Mouse (Mus musculus): ENCODE data around the gene Lgals12.

Lgals12 gene

DNA sequence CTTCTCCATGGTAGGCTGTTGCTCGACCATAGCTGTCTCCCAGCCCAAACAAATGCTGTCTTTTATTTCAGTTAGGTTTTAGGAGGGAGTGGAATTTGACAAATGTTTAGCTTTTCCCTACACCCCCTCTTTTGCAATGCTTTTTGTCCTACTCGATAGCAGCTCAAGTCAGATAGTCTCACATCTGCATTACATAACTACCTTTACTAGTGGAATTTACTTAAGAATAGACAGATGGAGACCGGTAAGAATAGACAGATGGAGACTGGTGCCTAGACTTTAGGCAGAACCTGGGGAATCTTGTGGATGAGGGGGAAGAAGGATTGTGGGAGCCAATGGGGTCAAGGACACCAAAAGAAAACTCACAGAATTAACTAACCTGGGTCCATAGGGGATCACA lies 23.4 kb downstream of the Lgals12 start:
- no peak for DNase-seq (ENCODE audit: extremely low spot score, low read depth, low spot score)

DNA sequence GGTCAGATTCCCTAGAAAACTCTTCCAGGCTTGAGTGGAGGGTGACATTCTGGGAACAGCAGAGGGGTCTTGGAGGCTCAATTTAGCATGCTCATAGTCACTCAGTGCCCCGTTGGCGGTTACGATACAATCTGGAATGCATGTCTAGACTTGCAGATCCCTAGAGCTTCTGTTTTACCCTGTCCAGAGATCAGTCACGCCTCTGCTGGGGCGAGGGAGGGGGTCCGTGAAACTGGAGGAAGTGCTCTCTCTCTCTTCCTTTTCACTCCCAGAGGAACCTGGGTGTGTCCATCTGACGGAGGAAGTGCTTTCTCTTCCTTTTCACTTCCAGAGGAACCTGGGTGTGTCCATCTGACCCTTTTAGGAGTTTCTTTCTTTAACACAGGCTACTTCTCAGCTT lies 23.9 kb downstream of the Lgals12 start:
- DNase-seq (ENCODE audit: extremely low spot score, low read depth, low spot score), result no peak

DNA sequence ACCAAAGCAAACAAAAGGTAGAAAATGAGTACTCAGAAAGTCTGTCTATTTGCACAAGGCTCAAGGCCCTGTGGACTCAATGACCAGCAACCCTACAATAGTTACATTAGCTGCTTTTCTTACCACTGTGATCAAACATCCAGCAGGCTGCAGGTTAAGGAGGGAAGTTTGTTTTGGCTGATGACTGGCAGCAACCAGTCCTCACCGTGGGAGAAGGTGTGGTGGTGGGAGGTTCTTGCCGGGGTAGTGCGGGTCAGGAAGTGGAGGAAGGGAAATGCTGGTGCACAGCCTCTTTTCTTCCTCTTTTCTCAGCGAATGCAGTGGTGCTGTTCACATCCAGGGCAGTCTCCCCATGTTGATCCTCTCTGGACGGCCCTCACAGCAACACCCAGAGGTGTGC lies 26.0 kb downstream of the Lgals12 start:
- DNase-seq (ENCODE audit: extremely low spot score, low read depth, low spot score), result no peak

DNA sequence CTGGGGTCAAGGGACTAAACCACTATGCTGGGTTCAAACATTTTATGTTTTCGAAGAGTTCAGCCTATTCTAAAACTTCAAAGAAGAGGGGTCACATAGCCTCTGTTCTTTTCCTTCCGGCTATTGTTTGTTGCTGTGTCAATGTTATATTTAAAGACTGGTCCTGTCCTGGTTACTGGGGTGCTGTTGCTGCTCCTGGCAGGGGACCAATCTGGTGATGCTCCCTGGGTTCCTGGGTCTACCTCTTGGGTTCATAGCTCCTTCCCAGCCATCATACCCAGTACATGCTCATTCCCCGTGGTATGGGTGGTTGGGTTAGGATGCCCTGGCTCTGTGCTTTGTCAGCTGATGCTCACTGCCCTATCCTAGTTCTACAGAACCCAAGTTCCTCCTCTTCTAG lies 29.3 kb downstream of the Lgals12 start:
- no peak for DNase-seq (ENCODE audit: extremely low spot score, low read depth, low spot score)

DNA sequence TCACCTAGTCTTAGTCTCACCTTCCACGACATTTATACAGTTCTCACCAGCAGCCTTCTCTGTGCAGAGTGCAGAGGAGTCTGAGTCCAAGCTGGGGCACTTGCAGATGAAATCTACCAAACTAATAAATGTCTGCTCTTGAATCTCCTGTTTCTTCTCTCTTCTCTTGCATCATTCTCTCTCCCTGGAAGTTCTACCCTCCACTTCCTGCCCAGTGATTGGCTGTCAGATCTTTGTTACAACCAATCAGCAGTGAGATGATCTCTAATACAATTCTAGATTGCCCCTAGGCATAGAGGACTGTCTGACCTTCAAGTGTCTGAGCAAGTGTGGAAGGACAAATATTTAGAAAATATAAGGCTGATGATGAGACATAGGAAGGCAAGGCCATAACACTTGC lies 30.8 kb downstream of the Lgals12 start:
- DNase-seq (ENCODE audit: extremely low spot score, low read depth, low spot score), result no peak

DNA sequence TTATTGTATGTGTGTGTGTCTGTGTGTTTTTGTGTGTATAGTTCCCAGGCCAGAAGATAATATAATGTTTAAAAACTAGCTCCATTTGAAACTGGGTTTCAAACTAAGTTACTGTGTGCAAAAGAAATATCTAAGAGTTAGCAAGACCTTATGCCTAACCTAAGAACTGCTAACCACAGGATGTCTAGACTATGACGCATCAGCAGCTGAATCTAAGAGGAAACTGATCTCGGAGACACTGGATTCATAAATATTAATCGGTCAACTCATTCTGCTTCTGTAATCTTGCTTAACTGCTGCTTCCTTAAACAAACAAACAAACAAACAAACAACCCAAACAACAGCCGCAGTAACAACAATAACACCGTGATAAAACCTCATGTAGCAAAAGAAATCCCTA lies 37.3 kb downstream of the Lgals12 start:
- no peak for DNase-seq (ENCODE audit: extremely low spot score, low read depth, low spot score)

DNA sequence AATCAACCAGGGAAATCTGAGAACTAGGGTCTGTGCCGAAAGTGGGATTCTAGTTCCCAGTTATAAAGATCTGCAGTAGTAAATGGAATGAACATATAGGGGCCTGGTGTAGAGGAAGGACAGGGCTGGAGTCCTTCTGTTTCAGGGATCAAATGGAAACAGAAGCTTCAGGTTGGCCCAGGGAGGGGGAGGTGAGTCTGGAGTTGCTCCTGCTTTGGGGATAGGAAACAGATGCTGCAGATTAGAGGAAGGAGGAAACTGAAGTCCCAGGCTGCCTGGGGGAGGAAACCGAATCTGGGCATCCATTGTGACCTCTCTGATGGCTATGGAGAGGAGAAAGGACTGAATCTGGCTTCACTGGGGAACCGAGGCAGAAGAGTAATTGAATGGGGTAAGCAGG lies 38.6 kb downstream of the Lgals12 start:
- no peak for DNase-seq (ENCODE audit: extremely low spot score, low read depth, low spot score)

DNA sequence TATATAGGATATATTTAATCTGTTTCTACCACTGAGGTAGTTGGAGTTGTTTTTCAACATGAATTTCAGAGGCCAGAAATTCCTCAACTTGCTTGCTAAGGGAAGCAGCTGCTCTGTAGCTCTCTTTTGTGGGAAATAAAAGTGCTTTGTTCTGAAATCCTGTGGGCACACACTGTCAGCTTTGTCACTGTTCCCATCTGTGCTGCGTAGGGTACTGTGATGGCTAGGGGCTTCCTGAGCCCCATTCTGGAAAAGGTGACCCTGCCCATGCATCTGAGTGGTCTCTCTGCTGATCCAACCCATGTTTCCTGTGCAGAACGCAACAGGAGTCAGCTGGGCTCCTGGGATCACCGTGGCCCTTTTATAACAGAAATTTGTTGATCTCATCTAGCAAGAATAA lies 40.2 kb downstream of the Lgals12 start:
- no peak for DNase-seq (ENCODE audit: extremely low spot score, low read depth, low spot score)

DNA sequence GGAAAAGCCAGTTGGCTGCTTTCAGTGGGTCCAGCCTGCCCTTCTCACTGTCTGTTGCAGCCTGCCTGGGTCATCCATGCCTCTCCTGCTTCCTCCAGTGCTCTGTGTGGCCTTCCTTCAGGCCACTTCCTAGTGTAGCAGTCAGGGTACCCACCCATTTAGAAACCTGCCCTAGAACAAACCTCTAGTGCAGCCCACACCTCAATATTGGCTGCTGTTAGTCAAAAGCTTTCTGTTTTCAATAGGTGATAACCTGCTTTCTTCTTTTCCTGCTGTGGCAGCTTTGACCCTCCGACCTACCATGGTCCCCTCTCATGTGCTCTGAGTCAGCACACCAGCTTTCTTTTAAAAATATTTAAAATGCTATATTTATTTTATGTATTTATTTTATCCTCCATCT lies 42.5 kb downstream of the Lgals12 start:
- DNase-seq (ENCODE audit: extremely low spot score, low read depth, low spot score), result no peak

DNA sequence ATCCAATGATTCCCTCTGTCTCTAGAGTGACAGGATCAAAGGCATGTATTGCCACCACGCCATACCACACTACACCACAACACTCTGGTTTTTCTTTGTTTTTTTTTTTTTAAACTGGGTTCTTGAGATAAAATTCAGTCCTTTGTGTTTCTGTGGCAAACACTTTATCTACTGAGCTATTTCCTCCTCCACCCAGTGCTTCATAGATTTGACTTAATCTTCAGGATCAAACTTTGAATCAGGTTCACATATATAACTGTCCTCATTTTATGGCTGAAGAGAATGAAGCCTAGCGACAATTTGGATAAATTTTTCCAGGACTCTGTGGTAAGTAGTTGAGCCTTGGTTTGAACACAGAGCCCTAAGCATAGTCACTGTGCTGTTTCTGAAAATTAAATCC lies 43.3 kb downstream of the Lgals12 start:
- DNase-seq (ENCODE audit: extremely low spot score, low read depth, low spot score), result no peak

DNA sequence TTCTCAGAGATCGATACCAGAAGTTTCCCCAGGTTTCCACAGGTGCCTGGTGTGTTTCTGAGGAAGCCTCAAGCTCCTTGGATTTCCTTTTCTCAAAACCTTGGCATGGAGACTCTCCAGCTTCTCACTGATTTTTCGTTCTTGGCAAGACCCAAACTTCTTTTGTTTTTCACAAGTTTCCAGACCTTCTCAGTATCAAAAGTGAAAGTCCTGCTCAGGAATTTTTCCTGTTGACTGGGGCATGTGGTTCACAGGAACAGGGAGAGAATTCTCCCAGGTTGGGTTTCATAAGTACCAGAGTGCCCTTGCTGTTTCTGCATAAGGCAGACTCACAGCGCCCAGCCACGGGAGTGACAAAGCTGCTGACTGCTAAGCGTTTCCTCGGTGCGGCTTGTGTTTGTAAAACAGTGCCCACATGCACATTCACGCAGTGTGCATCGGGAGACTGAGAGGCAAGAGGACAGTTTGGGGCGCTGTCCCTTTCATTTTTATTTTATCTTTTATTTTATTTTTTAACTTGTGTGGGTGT lies 44.3 kb downstream of the Lgals12 start:
- DNase-seq (ENCODE audit: extremely low spot score, low read depth, low spot score), result no peak

DNA sequence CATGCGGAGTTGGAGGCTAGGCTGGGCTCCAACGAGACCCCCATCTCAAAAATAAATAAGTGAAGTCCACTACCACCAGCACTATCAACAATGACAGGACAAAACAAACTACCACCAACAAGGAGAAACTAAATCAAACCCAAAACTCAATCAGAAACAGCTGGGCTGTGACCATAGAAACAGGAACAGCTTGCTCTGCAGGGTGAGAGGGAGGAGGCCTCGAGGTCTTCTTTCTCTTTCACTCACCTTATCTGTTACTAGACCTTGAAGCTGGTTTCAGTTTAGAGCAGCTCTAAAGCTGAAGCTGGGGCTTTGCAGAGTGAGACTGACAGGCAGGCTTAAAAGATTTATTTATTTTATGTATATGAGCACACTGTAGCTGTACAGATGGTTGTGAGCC lies 45.5 kb downstream of the Lgals12 start:
- DNase-seq (ENCODE audit: extremely low spot score, low read depth, low spot score), result no peak

DNA sequence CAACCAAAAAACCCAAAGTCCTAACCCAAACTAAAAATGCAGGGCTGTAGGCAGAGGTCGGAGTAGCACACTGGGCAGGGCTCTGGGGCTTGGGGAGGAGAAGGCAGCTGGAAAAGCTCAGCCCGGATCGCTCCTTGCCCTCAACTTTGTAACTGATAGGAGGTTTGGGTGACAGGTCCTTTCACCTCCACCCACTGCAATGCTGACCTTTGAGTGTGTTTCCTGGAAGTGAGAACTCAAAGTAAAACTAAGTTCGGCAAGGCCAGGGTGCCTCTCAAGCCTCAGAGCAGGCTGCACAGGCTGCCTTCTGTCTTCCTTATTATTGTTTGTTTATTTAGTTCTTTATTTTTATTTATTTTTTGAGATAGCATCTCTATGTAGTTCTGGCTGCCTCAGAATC lies 47.0 kb downstream of the Lgals12 start:
- DNase-seq (ENCODE audit: extremely low spot score, low read depth, low spot score), result no peak

DNA sequence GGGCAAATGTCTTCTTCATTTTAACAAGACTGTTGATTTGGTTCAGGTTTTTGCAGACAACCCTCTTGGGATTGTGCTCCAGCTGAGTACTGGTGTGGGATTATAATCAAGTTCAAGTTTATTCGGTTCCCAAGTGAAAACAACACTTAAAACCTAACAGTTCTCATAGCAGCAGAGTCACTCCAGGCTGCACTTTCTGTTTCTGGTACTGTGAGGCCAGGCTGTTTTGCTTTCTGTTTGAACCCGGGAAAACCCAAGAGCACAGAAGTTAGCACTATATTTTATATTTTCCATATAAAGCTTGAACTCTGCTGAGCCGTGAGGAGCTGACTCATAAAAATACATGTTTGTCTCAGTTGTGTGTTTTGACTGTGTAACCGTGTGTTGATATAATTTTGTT lies 48.3 kb downstream of the Lgals12 start:
- DNase-seq (ENCODE audit: extremely low spot score, low read depth, low spot score), result no peak

DNA sequence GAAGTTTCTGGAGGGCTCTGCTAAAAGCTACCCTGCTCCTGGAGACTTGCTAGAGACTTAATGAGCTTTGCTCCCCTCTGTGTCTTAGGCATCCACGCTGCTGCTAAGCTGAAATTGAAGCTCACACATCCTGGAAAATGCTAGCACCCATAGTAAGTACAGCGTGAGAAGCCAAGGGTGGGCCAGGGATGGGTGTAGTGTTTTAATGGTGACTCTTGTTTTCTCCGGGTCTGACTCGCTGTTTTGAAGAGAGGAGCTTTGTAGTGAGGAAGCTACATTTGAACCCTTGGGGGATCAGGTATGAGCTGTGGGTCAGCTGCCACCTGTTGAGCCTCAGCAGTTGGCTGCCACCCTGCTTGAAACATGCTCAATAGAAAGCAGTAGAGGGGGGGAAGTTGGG lies 49.1 kb downstream of the Lgals12 start:
- no peak for DNase-seq (ENCODE audit: extremely low spot score, low read depth, low spot score)

DNA sequence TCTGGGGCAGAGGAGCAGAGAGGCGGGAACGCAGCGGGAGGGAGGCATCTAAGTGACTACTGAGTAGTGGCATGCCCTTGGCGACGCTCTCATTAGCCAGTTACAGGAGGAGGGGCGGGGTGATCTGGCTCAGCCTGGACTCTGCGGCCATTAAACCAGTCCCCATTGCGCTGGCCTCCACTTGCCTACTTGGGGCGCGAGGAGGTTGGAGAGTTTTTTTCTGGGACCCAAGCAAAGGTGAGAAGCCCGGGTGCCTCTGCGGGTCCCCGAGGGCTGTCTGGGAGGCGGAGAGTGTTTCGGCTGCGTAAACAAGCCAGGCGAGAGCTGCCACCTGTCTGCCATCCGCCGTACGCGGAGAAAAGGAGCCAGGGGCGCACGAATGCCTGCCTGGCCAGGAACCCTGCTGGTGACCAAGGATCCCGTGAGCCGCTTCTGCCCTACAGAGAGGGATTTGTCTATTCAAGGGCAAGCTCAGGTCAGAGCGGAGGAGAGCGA lies 49.6 kb downstream of the Lgals12 start, which contains the start of gene Pla2g16:
TSS of gene Pla2g16 (plus strand) at position 132 of the 495 bp plus-strand sequence.
- DNase-seq (ENCODE audit: extremely low spot score, low read depth, low spot score), result no peak

DNA sequence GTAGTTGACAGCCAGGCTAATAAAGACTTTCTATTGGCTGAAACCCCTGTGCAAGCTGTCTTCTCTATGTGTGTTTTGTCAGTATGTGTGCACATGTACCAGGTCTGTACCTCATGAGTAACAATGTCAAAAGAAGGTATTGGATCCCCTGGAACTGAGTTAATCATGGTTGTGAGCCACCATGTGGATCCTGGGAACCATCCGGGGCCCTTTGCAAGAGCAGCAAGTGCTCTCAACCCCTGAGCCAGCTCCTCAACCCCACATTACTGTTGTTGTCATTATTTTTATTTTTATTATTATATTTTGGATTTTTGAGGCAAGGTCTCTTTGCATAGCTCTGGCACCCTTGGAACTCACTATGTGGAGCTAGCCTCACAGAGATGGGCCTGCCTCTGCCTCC lies 50.4 kb downstream of the Lgals12 start:
- DNase-seq (ENCODE audit: extremely low spot score, low read depth, low spot score), result no peak

DNA sequence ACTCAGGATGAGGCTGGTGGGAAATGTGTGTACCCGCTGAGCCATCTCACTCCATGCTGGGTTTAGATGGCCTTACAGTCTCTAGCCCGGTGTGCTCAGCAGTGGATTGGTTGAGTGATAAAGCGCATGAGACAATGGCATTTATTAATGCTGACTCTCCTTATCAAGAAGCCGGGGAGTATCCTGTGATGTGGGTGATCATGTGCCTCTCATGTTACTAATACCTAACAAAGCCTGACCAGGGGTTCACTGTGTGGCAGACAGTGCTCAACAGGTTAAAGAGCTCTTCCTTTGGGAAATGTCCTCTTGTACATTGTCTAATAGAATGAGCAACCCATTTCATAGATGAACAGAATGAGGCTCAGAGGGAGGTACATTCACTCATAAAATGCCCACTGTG lies 52.1 kb downstream of the Lgals12 start:
- DNase-seq (ENCODE audit: extremely low spot score, low read depth, low spot score), result no peak

DNA sequence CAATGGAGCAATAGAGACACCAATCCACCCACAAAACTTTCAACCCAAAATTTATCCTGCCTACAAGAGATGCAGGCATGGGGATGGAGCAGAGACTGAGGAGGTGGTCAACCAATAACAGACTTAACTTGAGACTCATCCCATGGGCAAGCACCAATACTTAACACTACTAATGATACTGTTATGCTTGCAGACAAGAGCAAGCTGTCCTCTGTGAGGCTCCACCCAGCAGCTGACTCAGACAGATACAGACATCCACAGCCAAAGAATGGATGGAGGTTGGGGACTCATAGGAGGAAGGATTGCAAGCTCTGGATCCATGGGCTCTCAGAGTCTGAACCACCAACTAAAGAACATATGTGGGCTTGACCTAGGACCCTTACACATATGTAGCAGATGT lies 53.6 kb downstream of the Lgals12 start:
- no peak for DNase-seq (ENCODE audit: extremely low spot score, low read depth, low spot score)

DNA sequence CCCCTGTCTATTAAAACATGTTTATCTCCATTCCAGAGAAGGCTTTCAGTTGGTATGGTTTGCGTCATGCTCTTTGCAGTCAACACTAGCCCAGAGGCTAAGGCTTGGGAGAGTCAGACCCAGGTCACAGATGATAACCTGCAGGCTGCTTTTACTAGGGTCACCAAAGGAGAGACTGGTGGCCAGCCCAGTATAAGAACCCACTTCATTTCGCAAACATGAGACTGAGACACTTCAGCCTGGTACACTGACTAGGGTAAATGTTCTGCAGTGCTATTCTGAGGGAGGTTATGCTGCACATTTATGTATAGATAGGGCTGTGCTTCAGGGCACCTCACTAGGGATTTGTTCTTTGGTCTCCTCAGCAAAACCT lies 54.7 kb downstream of the Lgals12 start:
- DNase-seq (ENCODE audit: extremely low spot score, low read depth, low spot score), result no peak

DNA sequence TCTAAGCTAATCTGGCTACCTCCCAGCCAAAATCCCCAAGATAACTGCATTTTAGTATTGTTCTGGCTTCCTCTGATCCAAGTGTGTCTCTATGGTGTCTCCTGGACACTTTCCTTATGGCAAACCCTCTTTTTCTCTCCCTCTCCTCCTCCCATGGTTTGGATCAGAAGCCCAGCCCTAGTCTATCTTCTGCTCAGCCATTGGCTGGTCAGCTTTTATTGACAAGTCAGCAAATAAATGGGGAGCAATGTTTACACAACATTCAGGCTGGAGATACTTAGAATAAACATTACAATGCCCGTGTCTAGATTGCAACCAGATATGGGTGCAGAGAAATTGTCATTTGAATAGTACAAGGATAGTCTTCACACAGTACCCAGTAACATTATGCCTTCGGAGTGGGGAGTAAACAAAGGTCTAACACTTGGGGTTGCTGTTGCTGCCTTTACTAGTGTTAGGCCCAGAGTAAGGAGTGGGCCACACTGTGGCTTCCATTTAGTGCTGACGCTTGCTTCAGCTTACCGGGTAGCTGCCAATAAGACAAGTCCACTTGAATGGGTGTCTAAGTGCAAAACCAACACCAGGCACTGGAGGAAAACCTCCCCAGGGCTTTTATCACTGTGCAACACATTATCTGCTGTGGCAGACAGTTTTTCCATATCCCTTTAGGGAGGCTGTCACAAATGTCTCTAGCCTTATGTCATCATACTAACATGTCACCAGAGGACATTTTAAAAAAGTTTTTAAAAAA lies 55.3 kb downstream of the Lgals12 start:
- no peak for DNase-seq (ENCODE audit: extremely low spot score, low read depth, low spot score)

DNA sequence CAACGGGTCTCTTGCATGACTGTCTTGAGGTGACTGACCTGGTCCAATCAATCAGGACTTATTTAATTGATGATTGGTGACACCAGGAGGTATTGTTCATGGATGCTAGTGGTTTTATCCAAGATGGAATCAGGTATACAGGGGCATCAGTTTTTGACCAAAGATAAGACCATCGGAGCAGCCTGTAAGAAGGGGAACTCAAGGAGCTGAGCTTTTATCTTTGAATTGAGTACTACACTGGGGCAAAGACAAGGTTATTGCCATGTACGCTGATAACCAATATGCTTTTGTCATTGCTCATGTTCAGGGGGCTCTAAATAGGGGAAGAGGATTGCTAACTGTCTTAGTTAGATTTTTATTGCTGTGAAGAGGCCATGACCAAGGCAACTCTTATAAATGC lies 58.1 kb downstream of the Lgals12 start:
- DNase-seq (ENCODE audit: extremely low spot score, low read depth, low spot score), result no peak
